Mouse (Mus musculus) ES-E14 (cell line): Measurements from ENCODE around the gene AL732309.1.

Experiments used
- CHD2 ChIP-seq: IDR thresholded peaks from 2 replicates; pipeline ENCODE4 v1.6.1; 2014; ENCODE audit warnings: mild to moderate bottlenecking, low read depth, low read length, inconsistent platforms
- HCFC1 ChIP-seq: IDR thresholded peaks from 2 replicates; pipeline ENCODE4 v1.6.1; 2012; ENCODE audit warnings: low read length, inconsistent platforms, borderline replicate concordance; ENCODE audit not compliant: insufficient read depth
- MAFK ChIP-seq: IDR thresholded peaks from 2 replicates; pipeline ENCODE4 v1.6.1; 2014; ENCODE audit warnings: mild to moderate bottlenecking, low read depth, low read length, inconsistent platforms; ENCODE audit not compliant: insufficient read depth
- ZC3H11A ChIP-seq: IDR thresholded peaks from 2 replicates; pipeline ENCODE4 v1.6.1; 2012; ENCODE audit warnings: low read depth, mild to moderate bottlenecking, inconsistent platforms, low read length, borderline replicate concordance
- ZNF384 ChIP-seq: IDR thresholded peaks from 2 replicates; pipeline ENCODE4 v1.6.1; 2012; ENCODE audit warnings: low read depth, low read length, inconsistent platforms

DNA sequence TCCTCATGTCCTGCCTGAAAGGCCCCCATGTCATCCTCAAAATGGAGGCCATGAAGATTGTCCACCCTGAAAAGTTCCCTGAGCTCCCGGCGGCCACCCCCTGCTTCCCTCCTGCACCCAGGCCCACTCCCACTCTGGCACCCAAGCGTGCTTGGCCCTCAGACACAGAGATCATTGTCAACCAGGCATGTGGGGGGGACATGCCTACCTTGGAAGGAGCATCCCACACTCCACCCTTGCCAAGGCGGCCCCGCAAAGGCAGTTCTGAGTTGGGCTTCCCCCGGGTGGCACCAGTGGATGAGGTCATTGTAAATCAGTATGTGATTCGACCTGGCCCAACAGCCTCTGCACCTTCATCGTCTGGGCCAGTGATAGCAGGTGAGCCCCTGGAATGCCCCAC is 3.3 kb downstream of the AL732309.1 start:
- TF ChIP-seq ZC3H11A (no peak), MAFK (no peak), CHD2 (no peak), ZNF384 (no peak), HCFC1 (no peak)
